Mouse (Mus musculus): ENCODE measurements at regions not wholly inside any gene's neighbourhood (a gene's known extent, or its start where the extent isn't known, plus 50 kb on each side); places are given as distances from the start of the nearest gene placed in this dataset.

- no peak for DNase-seq (ENCODE audit: low spot score)
Measured at GRCm38 (mm10) chr9:69705942-69706341, 54.8 kb downstream of the Foxb1 start.

- DNase-seq (ENCODE audit: low spot score): no peak
Measured at GRCm38 (mm10) chr9:69705071-69705470, 55.7 kb downstream of the Foxb1 start.

GRCm38 (mm10) chr9:69703731-69704130 is 57.0 kb downstream of the Foxb1 start:
- no peak for DNase-seq (ENCODE audit: low spot score)

- no peak for DNase-seq (ENCODE audit: low spot score)
Measured at GRCm38 (mm10) chr9:69702156-69702928, 58.4 kb downstream of the Foxb1 start.

GRCm38 (mm10) chr9:69700696-69701095 is 60.0 kb downstream of the Foxb1 start:
- DNase-seq (ENCODE audit: low spot score): no peak

GRCm38 (mm10) chr9:69691756-69692155 is 69.0 kb downstream of the Foxb1 start:
- DNase-seq (ENCODE audit: low spot score): no peak

- DNase-seq (ENCODE audit: low spot score): no peak
Measured at GRCm38 (mm10) chr9:69687349-69688123, 73.2 kb downstream of the Foxb1 start.

- no peak for DNase-seq (ENCODE audit: low spot score)
Measured at GRCm38 (mm10) chr9:69686766-69687165, 74.0 kb downstream of the Foxb1 start.

- DNase-seq (ENCODE audit: low spot score): no peak
Measured at GRCm38 (mm10) chr9:69685630-69686029, 75.1 kb downstream of the Foxb1 start.

GRCm38 (mm10) chr9:69681372-69682213 is 79.1 kb downstream of the Foxb1 start:
- no peak for DNase-seq (ENCODE audit: low spot score)

GRCm38 (mm10) chr9:69678634-69679033 is 82.1 kb downstream of the Foxb1 start:
- DNase-seq (ENCODE audit: low spot score): no peak

- DNase-seq (ENCODE audit: low spot score): no peak
Measured at GRCm38 (mm10) chr9:69673463-69674105, 87.2 kb downstream of the Foxb1 start.

GRCm38 (mm10) chr9:69672657-69673462 is 87.9 kb downstream of the Foxb1 start:
- DNase-seq (ENCODE audit: low spot score): no peak

- DNase-seq (ENCODE audit: low spot score): no peak
Measured at GRCm38 (mm10) chr9:69671199-69671598, 89.5 kb downstream of the Foxb1 start.

GRCm38 (mm10) chr9:69670551-69671044 is 90.1 kb downstream of the Foxb1 start:
- no peak for DNase-seq (ENCODE audit: low spot score)

GRCm38 (mm10) chr9:69669611-69670550 is 90.9 kb downstream of the Foxb1 start:
- DNase-seq (ENCODE audit: low spot score): no peak

GRCm38 (mm10) chr9:69668475-69669090 is 92.2 kb downstream of the Foxb1 start:
- DNase-seq (ENCODE audit: low spot score): no peak

- DNase-seq (ENCODE audit: low spot score): no peak
Measured at GRCm38 (mm10) chr9:69667064-69667533, 93.6 kb downstream of the Foxb1 start.

GRCm38 (mm10) chr9:69664201-69664600 is 96.5 kb downstream of the Foxb1 start:
- DNase-seq (ENCODE audit: low spot score): no peak
